Mouse (Mus musculus) testis, adult 2 months (tissue): ENCODE results near the gene Plxdc1.

Experiments used
- CTCF ChIP-seq: fragments of 200-500 bp; IDR thresholded peaks from 2 replicates; pipeline ENCODE4 v1.5.1; 2012; ENCODE audit warnings: low read depth, mild to moderate bottlenecking, inconsistent platforms, low read length, moderate library complexity; ENCODE audit not compliant: control insufficient read depth, insufficient read depth, insufficient replicate concordance
- POLR2A ChIP-seq: fragments of 200-500 bp; IDR thresholded peaks from 2 replicates; pipeline ENCODE4 v1.6.1; 2012; ENCODE audit warnings: low read depth, mild to moderate bottlenecking, inconsistent platforms, low read length, moderate library complexity; ENCODE audit not compliant: control insufficient read depth

DNA sequence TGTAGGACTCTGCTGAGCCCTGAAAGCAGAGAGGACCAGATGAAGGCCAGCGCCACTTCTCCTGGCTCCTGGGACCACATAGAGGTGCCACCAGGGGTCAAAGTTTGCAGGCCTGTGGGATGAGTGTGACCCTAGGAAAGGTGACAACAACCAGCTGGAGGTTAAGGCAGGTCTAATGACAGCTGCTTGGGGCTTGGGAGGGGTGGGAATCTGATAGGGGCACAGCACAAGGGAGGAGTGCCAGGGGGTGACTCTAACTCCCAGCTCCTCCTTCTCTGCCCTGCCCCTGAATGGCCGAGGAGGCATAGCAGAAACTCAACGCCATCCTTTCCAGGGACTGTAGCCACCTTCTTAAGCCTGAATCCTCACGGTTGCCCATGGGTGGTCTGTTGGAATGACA is 30.6 kb upstream of the Plxdc1 start:
- no peak for TF ChIP-seq CTCF
- no peak for TF ChIP-seq POLR2A
